Mouse (Mus musculus) midbrain, embryonic 16.5 days (tissue): Measurements from ENCODE around the gene Hdac8. TPM values are rescaled to one million over a fixed set of nuclear protein-coding genes. Genes with fewer than 3 reads are reported as not detected.
A peak's percentile ranks its signal among the peaks of the same experiment; 100 is the strongest.

Source experiments
- ATAC-seq: fragments of 200-750 bp; cut with Nextera tagmentation; 2 replicates; pipeline ENCODE4 v1.8.0; 2017; ENCODE audit warnings: moderate TSS enrichment
- H3K27ac ChIP-seq: fragments of 300-500 bp; sonication (generic); 2 replicates; pipeline ENCODE4 v1.5.1; 2014; ENCODE audit warnings: mild to moderate bottlenecking, low read length, mixed read lengths
- H3K27me3 ChIP-seq: fragments of 300-500 bp; sonication (generic); 2 replicates; pipeline ENCODE4 v1.6.1; 2014; ENCODE audit warnings: low read depth, low read length, mixed read lengths; ENCODE audit not compliant: control insufficient read depth, insufficient read depth
- H3K36me3 ChIP-seq: fragments of 300-500 bp; sonication (generic); 2 replicates; pipeline ENCODE4 v1.6.1; 2014; ENCODE audit warnings: mild to moderate bottlenecking, low read length, moderate library complexity, mixed read lengths; ENCODE audit not compliant: control insufficient read depth, insufficient read depth
- H3K4me1 ChIP-seq: fragments of 300-500 bp; sonication (generic); 2 replicates; pipeline ENCODE4 v1.6.1; 2014; ENCODE audit warnings: mild to moderate bottlenecking, low read length, mixed read lengths; ENCODE audit not compliant: control insufficient read depth, insufficient read depth
- H3K4me2 ChIP-seq: fragments of 300-500 bp; sonication (generic); 2 replicates; pipeline ENCODE4 v1.6.1; 2014; ENCODE audit warnings: mild to moderate bottlenecking, low read length, mixed read lengths
- H3K4me3 ChIP-seq: fragments of 300-500 bp; sonication (generic); 2 replicates; pipeline ENCODE4 v1.5.1; 2014; ENCODE audit warnings: low read depth, mild to moderate bottlenecking, low read length, moderate library complexity, mixed read lengths
- H3K9ac ChIP-seq: fragments of 300-500 bp; sonication (generic); 2 replicates; pipeline ENCODE4 v1.6.1; 2014; ENCODE audit warnings: low read depth, low read length, mixed read lengths
- H3K9me3 ChIP-seq: fragments of 300-500 bp; sonication (generic); replicated peaks from 2 replicates; pipeline ENCODE4 v1.6.1; 2014; ENCODE audit warnings: mild to moderate bottlenecking, low read length, mixed read lengths; ENCODE audit not compliant: control insufficient read depth, poor library complexity, severe bottlenecking
- WGBS: fragments of 180-500 bp; shearing (Covaris S2); extraction: QIAGEN DNeasy Blood & Tissue Kit; methylation state at CpG from one replicate; pipeline ENCODE4 v1.1.7; 2014; 5-methylcytosine and 5-hydroxymethylcytosine counted together
- microRNA-seq: library from miRNA; unstranded; fragments of <30 nt; microRNA quantifications from one replicate; pipeline ENCODE4, GENCODE M21; 2017
- polyA plus RNA-seq: library from polyadenylated mRNA; unstranded; fragments of >200 nt; fragmentation: Nextera tagmentation; extraction: Ambion mirVana; gene quantifications from 2 replicates; pipeline ENCODE4 v1.2.1, GENCODE M21; 2015

The Hdac8 gene
- polyA plus RNA-seq, 1 experiment from 2014 or later: 8.3 TPM

DNA sequence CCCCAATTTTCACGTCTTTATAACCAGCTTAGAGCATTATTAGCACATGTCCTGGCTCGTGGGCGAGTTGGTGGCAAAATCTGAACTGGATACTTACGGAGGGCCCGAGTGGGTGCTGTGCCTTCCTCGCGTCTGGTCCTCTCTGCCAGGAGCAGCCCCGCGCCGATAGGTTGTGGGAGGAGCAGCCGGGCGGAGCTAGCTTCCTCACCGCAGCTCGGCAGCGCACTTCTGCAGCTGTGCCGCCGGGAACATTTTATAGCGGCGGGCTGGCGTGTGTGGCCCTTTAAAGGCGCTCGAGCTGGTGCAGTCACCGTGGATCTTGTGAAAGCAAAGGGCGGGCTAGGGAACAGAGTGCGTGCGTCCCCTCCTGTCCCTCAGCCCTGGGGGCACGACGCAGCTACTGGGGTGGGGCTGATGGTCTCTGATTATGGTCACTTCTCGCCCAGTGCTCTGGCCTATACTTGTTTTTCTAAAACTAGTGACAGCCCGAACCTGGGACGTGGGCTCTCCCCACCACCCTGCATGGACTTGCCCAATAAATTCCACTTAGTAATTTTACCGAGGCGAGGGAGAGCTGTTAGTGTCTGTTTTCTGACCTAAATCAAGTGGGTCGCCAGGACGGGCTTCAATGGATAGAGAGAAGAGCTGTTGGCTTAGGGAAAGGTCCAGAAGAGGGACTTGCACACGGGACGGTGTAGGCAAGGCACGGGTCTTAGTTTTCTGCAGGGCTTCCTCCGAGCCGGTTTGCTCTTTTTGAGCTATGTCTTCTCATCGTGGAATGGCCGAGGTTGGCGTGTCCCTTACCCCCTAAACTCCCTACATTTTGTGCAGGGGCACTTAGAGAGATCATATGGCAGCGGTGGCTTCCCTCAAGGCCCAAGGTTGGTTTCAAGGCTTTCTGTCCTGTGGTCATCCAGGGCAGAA lies 253.0 kb downstream of the Hdac8 start, which contains the start of gene Cited1:
TSS of gene Cited1 (minus strand) at position 245 of the 924 bp plus-strand sequence.
- Histone ChIP-seq H3K27ac (peak within 1 kb of the TSS; percentile 55), H3K9ac (peak within 1 kb of the TSS; percentile 61), H3K4me1 (peaks cover 9% of the 10 kb centered on the region; the same call in 1 of the 2 replicates), H3K9me3 (no peaks in the 10 kb centered on the region), H3K27me3 (peaks cover 12% of the 10 kb centered on the region), H3K36me3 (no peaks in the 10 kb centered on the region), H3K4me3 (peak within 1 kb of the TSS; percentile 59), H3K4me2 (peak within 1 kb of the TSS; percentile 84)
- ATAC-seq: peak; percentile 97
- 23% methylated on average over 43 of the region's 44 CpGs for WGBS

DNA sequence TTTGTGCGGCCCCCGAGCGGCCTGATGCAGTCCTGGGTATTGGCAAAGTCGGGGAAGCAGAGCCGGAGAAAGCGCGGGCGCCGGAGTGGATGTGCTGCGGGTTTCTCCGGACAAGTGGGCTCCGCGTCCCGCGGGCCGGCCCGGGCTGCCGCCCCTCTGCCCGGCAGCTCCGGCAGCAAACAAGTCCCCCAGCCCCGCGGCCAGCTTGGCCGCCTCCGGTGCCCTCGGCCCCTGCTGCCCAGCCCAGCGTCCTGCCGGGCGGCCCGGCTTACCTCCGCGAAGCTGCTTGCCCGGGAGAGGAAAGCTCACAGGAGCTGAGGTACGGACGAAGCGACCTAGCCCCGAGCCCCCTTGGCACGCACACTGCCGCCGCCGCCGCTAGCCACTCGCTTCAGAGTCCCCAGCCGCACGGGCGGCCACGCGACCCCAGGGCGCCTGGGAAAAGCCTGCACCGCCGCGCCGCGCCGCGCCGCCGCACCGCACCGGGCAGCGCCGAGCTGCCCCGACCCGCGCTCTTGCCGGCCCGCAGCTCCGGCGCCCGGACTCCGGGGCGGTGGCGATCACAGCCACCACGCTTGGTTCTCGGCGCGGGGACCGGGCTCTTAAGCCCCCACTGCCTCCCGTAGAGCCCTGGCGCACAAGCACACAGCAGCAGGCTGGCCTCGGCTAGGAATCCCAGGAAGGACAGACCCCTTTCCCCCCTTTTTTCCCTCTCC lies 253.8 kb downstream of the Hdac8 start:
- H3K27me3 ChIP-seq: peaks cover 12% of the 10 kb centered on the region
- H3K9me3 ChIP-seq: no peaks in the 10 kb centered on the region
- peak; percentile 66 for ATAC-seq
- H3K9ac ChIP-seq: peak overlapping the region; percentile 61
- H3K27ac ChIP-seq: peak overlapping the region; percentile 55
- H3K4me1 ChIP-seq: peaks cover 9% of the 10 kb centered on the region; the same call in 1 of the 2 replicates
- peak overlapping the region; percentile 59 for H3K4me3 ChIP-seq
- WGBS: 23% methylated on average over 36 of the region's 80 CpGs
- peak overlapping the region; percentile 84 for H3K4me2 ChIP-seq
- H3K36me3 ChIP-seq: no peaks in the 10 kb centered on the region

DNA sequence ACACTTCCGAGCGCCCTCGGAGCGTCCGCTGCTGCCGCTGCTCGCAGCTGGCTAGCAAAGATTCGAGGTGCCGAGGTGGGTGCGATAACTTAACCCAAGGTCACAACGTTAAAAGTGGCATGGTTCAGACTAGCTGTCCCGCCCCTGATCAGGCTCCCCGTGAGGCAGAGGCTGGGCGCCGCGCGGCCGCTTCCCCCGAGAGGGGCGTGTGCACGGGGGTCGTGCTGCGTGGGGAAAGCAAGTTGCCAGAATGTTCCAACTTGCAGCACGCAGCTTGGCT lies 254.3 kb downstream of the Hdac8 start:
- 15% methylated on average over 23 of the region's 24 CpGs for WGBS
- Histone ChIP-seq H3K4me2 (peak overlapping the region; percentile 84), H3K27me3 (peaks cover 12% of the 10 kb centered on the region), H3K27ac (no peak overlapping the region), H3K4me3 (peak overlapping the region; percentile 59), H3K36me3 (no peaks in the 10 kb centered on the region), H3K9me3 (no peaks in the 10 kb centered on the region), H3K4me1 (peaks cover 9% of the 10 kb centered on the region; the same call in 1 of the 2 replicates), H3K9ac (peak overlapping the region; percentile 61; the same call in 1 of the 2 replicates)
- peak; percentile 4; the same call in 1 of the 2 replicates for ATAC-seq

DNA sequence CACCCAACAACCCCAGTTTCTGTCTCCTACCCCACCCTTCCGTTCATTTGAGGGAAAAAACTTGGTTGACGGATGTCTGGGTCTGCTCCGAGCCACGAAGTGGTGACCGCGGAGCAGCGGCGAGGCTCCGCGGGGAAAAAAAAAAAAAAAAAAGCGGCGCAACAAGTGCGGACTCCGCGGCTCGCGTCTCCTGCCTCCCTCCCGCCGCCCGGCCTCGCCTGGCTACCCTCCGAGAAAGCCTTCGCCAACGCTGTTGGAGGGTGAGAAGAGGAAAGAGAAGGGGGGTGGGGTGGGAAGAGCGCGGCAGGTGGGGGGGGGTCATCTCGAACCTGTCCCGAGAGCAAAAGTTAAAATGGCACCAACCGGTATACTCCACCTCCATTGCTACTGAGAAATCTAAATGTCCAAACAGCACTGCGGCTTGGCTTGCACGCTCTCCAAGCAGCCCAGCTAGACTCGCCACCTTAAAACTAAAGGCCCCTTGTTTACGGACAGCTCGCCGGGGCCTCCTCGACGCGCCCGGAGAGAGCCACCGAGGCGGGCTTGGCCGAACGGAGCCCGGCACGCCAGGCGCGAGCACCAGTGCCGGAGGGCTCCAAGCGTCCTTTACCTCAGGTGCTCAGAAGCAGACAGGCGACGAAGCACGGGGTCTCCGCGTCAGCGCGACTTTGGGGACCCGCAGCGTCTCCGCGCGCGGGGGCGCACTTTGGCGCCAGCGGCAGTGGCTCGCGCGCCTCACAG lies 254.8 kb downstream of the Hdac8 start:
- Histone ChIP-seq H3K9me3 (no peaks in the 10 kb centered on the region), H3K9ac (peak overlapping the region; percentile 43; the same call in 1 of the 2 replicates), H3K4me2 (peak overlapping the region; percentile 84), H3K4me1 (peaks cover 9% of the 10 kb centered on the region; the same call in 1 of the 2 replicates), H3K4me3 (peak overlapping the region; percentile 59), H3K27me3 (peaks cover 12% of the 10 kb centered on the region), H3K27ac (no peak overlapping the region), H3K36me3 (no peaks in the 10 kb centered on the region)
- 15% methylated on average over 63 of the region's 68 CpGs for WGBS
- no peak; the same call in 1 of the 2 replicates for ATAC-seq

DNA sequence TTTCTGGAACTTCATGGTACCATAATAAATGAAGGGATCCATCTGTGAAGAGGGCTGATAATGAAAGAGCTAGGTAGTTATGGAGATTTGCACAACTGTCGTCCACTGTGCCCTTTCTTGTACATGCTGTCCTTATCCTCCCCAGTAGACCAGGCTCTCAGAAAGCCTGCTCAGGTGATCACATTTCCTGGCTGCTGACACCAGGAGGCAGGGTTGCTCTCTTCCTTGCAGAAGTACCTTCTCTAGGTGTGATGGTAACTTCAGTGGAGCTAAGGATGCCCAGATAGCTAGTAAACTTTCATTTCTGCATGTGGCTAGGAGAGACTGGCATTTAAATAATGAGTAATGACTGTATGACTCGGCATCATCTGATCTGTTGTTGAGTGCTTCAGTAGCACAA lies 260.8 kb downstream of the Hdac8 start:
- H3K4me2 ChIP-seq: no peak overlapping the region
- ATAC-seq: no peak

More for the DNA sequence above, 260.8 kb downstream of the Hdac8 start:
- 84% methylated on average over 2 of the region's 2 CpGs for WGBS
- H3K4me1 ChIP-seq: no peaks in the 10 kb centered on the region
- no peaks in the 10 kb centered on the region for H3K9me3 ChIP-seq
- H3K9ac ChIP-seq: no peak overlapping the region
- no peaks in the 10 kb centered on the region for H3K36me3 ChIP-seq
- no peak overlapping the region for H3K4me3 ChIP-seq
- H3K27ac ChIP-seq: no peak overlapping the region
- H3K27me3 ChIP-seq: peaks cover 7% of the 10 kb centered on the region

Small RNA genes lying within 50 kb of the gene (microRNA-seq; reads per million reads assigned to microRNA genes)
- not detected for gene Gm26318

Other genes with a start within 250 kb of the Hdac8 start
- gene Phka1, start 138.9 kb upstream of the Hdac8 start, polyA plus RNA-seq: 9.5 TPM in 2 replicates
- gene Gm3880, start 181.6 kb upstream of the Hdac8 start, polyA plus RNA-seq: not detected in 2 replicates
- gene Gm9112, start 202.3 kb upstream of the Hdac8 start, polyA plus RNA-seq: not detected in 2 replicates
- gene Dmrtc1b, start 202.5 kb upstream of the Hdac8 start, polyA plus RNA-seq: not detected in 2 replicates